Mouse (Mus musculus): Measurements from ENCODE around the gene Dennd1b.

Dennd1b gene

GRCm38 (mm10) chr1:138963161-138963867, at the start of gene Dennd1b:
Gene Dennd1b (plus strand): TSS chr1:138963435.
- in situ Hi-C loops (cut with MboI; ENCODE audit: low sequenced_read_pairs) = no loop called here

- in situ Hi-C loops (cut with MboI; ENCODE audit: low sequenced_read_pairs) = no loop called here
These were observed 47.6 kb upstream of the Dennd1b start for GRCm38 (mm10) chr1:138915596-138915995.

GRCm38 (mm10) chr1:138919601-138920000, 43.6 kb upstream of the Dennd1b start:
- in situ Hi-C loops (cut with MboI; ENCODE audit: low sequenced_read_pairs) = no loop called here

GRCm38 (mm10) chr1:138920082-138920481, 43.2 kb upstream of the Dennd1b start:
- in situ Hi-C loops (cut with MboI; ENCODE audit: low sequenced_read_pairs) = no loop called here

GRCm38 (mm10) chr1:138920799-138921198, 42.4 kb upstream of the Dennd1b start:
- in situ Hi-C loops (cut with MboI; ENCODE audit: low sequenced_read_pairs) = no loop called here

- in situ Hi-C loops (cut with MboI; ENCODE audit: low sequenced_read_pairs) = no loop called here
These were observed 40.3 kb upstream of the Dennd1b start for GRCm38 (mm10) chr1:138922886-138923285.

GRCm38 (mm10) chr1:138924282-138924681, 39.0 kb upstream of the Dennd1b start:
- in situ Hi-C loops (cut with MboI; ENCODE audit: low sequenced_read_pairs) = no loop called here

GRCm38 (mm10) chr1:138928671-138929483, 34.4 kb upstream of the Dennd1b start:
- in situ Hi-C loops (cut with MboI; ENCODE audit: low sequenced_read_pairs) = no loop called here

- in situ Hi-C loops (cut with MboI; ENCODE audit: low sequenced_read_pairs) = no loop called here
These were observed 33.2 kb upstream of the Dennd1b start for GRCm38 (mm10) chr1:138929985-138930384.

GRCm38 (mm10) chr1:138930856-138931255, 32.4 kb upstream of the Dennd1b start:
- in situ Hi-C loops (cut with MboI; ENCODE audit: low sequenced_read_pairs) = no loop called here

- in situ Hi-C loops (cut with MboI; ENCODE audit: low sequenced_read_pairs) = no loop called here
These were observed 27.1 kb upstream of the Dennd1b start for GRCm38 (mm10) chr1:138936169-138936568.

- in situ Hi-C loops (cut with MboI; ENCODE audit: low sequenced_read_pairs) = no loop called here
These were observed 25.4 kb upstream of the Dennd1b start for GRCm38 (mm10) chr1:138937686-138938370.

- in situ Hi-C loops (cut with MboI; ENCODE audit: low sequenced_read_pairs) = no loop called here
These were observed 23.6 kb upstream of the Dennd1b start for GRCm38 (mm10) chr1:138939579-138940139.

GRCm38 (mm10) chr1:138940407-138940806, 22.8 kb upstream of the Dennd1b start:
- in situ Hi-C loops (cut with MboI; ENCODE audit: low sequenced_read_pairs) = no loop called here

- in situ Hi-C loops (cut with MboI; ENCODE audit: low sequenced_read_pairs) = no loop called here
These were observed 11.1 kb upstream of the Dennd1b start for GRCm38 (mm10) chr1:138952173-138952572.

GRCm38 (mm10) chr1:138954978-138955377, 8.3 kb upstream of the Dennd1b start:
- in situ Hi-C loops (cut with MboI; ENCODE audit: low sequenced_read_pairs) = no loop called here

GRCm38 (mm10) chr1:138955455-138955854, 7.8 kb upstream of the Dennd1b start:
- in situ Hi-C loops (cut with MboI; ENCODE audit: low sequenced_read_pairs) = no loop called here

GRCm38 (mm10) chr1:138956511-138956910, 6.7 kb upstream of the Dennd1b start:
- in situ Hi-C loops (cut with MboI; ENCODE audit: low sequenced_read_pairs) = no loop called here

- in situ Hi-C loops (cut with MboI; ENCODE audit: low sequenced_read_pairs) = no loop called here
These were observed 6.1 kb upstream of the Dennd1b start for GRCm38 (mm10) chr1:138957111-138957510.

GRCm38 (mm10) chr1:138958863-138959262, 4.4 kb upstream of the Dennd1b start:
- in situ Hi-C loops (cut with MboI; ENCODE audit: low sequenced_read_pairs) = no loop called here

GRCm38 (mm10) chr1:138959903-138960483, 3.2 kb upstream of the Dennd1b start:
- in situ Hi-C loops (cut with MboI; ENCODE audit: low sequenced_read_pairs) = no loop called here

Measured in CH12F3 (cell line).